Mouse (Mus musculus) lung, postnatal 10 days (tissue): ENCODE results near the gene Shisa7.
A peak's percentile ranks its signal among the peaks of the same experiment; 100 is the strongest.
"Not testable (repeated sequence)": the region's sequence is repeated elsewhere in the genome, so short reads cannot be mapped to it uniquely, and the experiment has no call there.

ENCODE experiments used
- DNase-seq: peaks from one replicate; pipeline ENCODE4 v3.0.0; 2021

Shisa7 gene

GRCm38 (mm10) chr7:4843604-4844244, 772 bp downstream of the Shisa7 start:
- DNase-seq, result no peak

- DNase-seq, result no peak
Measured at GRCm38 (mm10) chr7:4842634-4843131, 1.8 kb downstream of the Shisa7 start.

- DNase-seq, result no peak
Measured at GRCm38 (mm10) chr7:4842077-4842476, 2.4 kb downstream of the Shisa7 start.

- DNase-seq, result no peak
Measured at GRCm38 (mm10) chr7:4837639-4838038, 6.9 kb downstream of the Shisa7 start.

- DNase-seq, result peak; percentile 76
Measured at GRCm38 (mm10) chr7:4836351-4836792, 8.1 kb downstream of the Shisa7 start.

- DNase-seq, result peak; percentile 50
Measured at GRCm38 (mm10) chr7:4835631-4836327, 8.7 kb downstream of the Shisa7 start.

GRCm38 (mm10) chr7:4830476-4830875, 14.0 kb downstream of the Shisa7 start:
- DNase-seq, result no peak

- no peak for DNase-seq
Measured at GRCm38 (mm10) chr7:4825365-4825764, 19.1 kb downstream of the Shisa7 start.

- no peak for DNase-seq
Measured at GRCm38 (mm10) chr7:4822162-4822907, 22.2 kb downstream of the Shisa7 start.

- no peak for DNase-seq
Measured at GRCm38 (mm10) chr7:4821690-4822089, 22.8 kb downstream of the Shisa7 start.

- DNase-seq, result not testable (repeated sequence)
Measured at GRCm38 (mm10) chr7:4820925-4821324, 23.6 kb downstream of the Shisa7 start.

GRCm38 (mm10) chr7:4816559-4816958, 27.9 kb downstream of the Shisa7 start:
- DNase-seq, result no peak

- no peak for DNase-seq
Measured at GRCm38 (mm10) chr7:4813105-4813791, 31.2 kb downstream of the Shisa7 start.

- DNase-seq, result peak; percentile 100
Measured at GRCm38 (mm10) chr7:4812303-4813104, 32.0 kb downstream of the Shisa7 start, which contains the start of gene Ube2s. TSS of gene Ube2s (minus strand) at chr7:4812590.

- DNase-seq, result peak; percentile 57
Measured at GRCm38 (mm10) chr7:4811842-4812302, 32.6 kb downstream of the Shisa7 start.

GRCm38 (mm10) chr7:4811131-4811530, 33.4 kb downstream of the Shisa7 start:
- not testable (repeated sequence) for DNase-seq

GRCm38 (mm10) chr7:4806716-4807115, 37.8 kb downstream of the Shisa7 start:
- DNase-seq, result peak; percentile 62

- no peak for DNase-seq
Measured at GRCm38 (mm10) chr7:4802247-4802646, 42.2 kb downstream of the Shisa7 start.

- DNase-seq, result peak; percentile 44
Measured at GRCm38 (mm10) chr7:4795767-4796433, 48.6 kb downstream of the Shisa7 start.

GRCm38 (mm10) chr7:4794631-4795168, 49.8 kb downstream of the Shisa7 start:
- no peak for DNase-seq

- DNase-seq, result no peak
Measured at GRCm38 (mm10) chr7:4793674-4794073, 50.8 kb downstream of the Shisa7 start.
